Mouse (Mus musculus) ovary, adult 2 months (tissue): ENCODE data around the gene Olfr474. TPM values are rescaled to one million over a fixed set of nuclear protein-coding genes. Genes with fewer than 3 reads are reported as not detected.

Source experiments
- polyA plus RNA-seq: library from polyadenylated mRNA; depleted of rRNA; stranded (reverse); fragments of >200 nt; gene quantifications from 2 replicates; pipeline ENCODE4 v1.2.3, GENCODE M21; 2012; rRNA removed

Gene Olfr474
- polyA plus RNA-seq: not detected in 2 replicates

GRCm38 (mm10) chr7:107954343-107954742, at the start of gene Olfr474:
TSS of gene Olfr474 (plus strand) at chr7:107954643.

GRCm38 (mm10) chr7:107930146-107930545, 24.3 kb upstream of the Olfr474 start, which contains the start of gene Olfr473:
TSS of gene Olfr473 (plus strand) at chr7:107930446.

DNA sequence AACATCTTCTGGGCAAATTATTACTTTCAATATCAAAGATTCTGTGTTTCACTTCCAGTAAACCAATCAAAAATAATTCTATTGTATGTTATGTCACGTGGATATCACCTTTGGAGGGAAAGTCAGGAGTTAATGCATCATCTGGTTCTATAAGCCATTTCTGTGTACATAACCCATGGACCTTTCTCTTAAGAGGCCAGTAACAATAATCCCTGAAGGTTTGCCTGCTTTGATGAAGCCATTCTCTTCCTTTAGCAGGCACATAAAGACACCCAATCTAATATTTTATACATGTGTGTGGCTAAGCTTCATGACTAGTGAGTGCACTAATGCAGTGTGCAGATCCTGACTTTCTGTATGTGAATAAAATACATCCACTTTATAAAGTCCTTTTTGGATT, 10.1 kb downstream of the Olfr474 start, which contains the start of gene Olfr476:
Gene Olfr476, plus strand, starts transcription at position 301 of the 400 bp plus-strand sequence.

GRCm38 (mm10) chr7:107986393-107986792, 31.9 kb downstream of the Olfr474 start, which contains the start of gene Olfr477:
TSS of gene Olfr477 (plus strand) at chr7:107986693.

Other genes with a start within 250 kb of the Olfr474 start
- 0.14 and 0.15 TPM in 2 replicates for gene Cyb5r2, start 196.6 kb upstream of the Olfr474 start, polyA plus RNA-seq
- not detected in 2 replicates for gene Ovch2, start 153.4 kb upstream of the Olfr474 start, polyA plus RNA-seq
- gene Olfr467, start 142.4 kb upstream of the Olfr474 start, polyA plus RNA-seq: not detected in 2 replicates
- gene Olfr469, start 129.1 kb upstream of the Olfr474 start, polyA plus RNA-seq: not detected in 2 replicates
- gene Olfr470, start 107.2 kb upstream of the Olfr474 start, polyA plus RNA-seq: not detected in 2 replicates
- not detected in 2 replicates for gene Olfr472, start 56.7 kb upstream of the Olfr474 start, polyA plus RNA-seq
- not detected in 2 replicates for gene Olfr473, start 24.2 kb upstream of the Olfr474 start, polyA plus RNA-seq
- gene Olfr476, start 10.2 kb downstream of the Olfr474 start, polyA plus RNA-seq: not detected in 2 replicates
- not detected in 2 replicates for gene Olfr477, start 32.0 kb downstream of the Olfr474 start, polyA plus RNA-seq
- gene Olfr478, start 79.3 kb downstream of the Olfr474 start, polyA plus RNA-seq: not detected in 2 replicates
- not detected in 2 replicates for gene Olfr479, start 96.0 kb downstream of the Olfr474 start, polyA plus RNA-seq
- not detected in 2 replicates for gene Olfr480, start 112.7 kb downstream of the Olfr474 start, polyA plus RNA-seq
- gene Olfr481, start 125.2 kb downstream of the Olfr474 start, polyA plus RNA-seq: not detected in 2 replicates
- gene Olfr482, start 142.9 kb downstream of the Olfr474 start, polyA plus RNA-seq: not detected in 2 replicates
- not detected in 2 replicates for gene Olfr483, start 146.2 kb downstream of the Olfr474 start, polyA plus RNA-seq
- not detected in 2 replicates for gene Olfr484, start 172.8 kb downstream of the Olfr474 start, polyA plus RNA-seq
- gene Olfr485, start 205.2 kb downstream of the Olfr474 start, polyA plus RNA-seq: not detected in 2 replicates
- not detected in 2 replicates for gene Olfr486, start 218.1 kb downstream of the Olfr474 start, polyA plus RNA-seq